Mouse (Mus musculus) embryo, embryonic 11.5 days (tissue): ENCODE data around the gene Unc5b.

Source experiments
- DNase-seq: peaks from one replicate; pipeline ENCODE4 v3.0.0-alpha.2; 2012; ENCODE audit warnings: low read depth, low spot score

The Unc5b gene

DNA sequence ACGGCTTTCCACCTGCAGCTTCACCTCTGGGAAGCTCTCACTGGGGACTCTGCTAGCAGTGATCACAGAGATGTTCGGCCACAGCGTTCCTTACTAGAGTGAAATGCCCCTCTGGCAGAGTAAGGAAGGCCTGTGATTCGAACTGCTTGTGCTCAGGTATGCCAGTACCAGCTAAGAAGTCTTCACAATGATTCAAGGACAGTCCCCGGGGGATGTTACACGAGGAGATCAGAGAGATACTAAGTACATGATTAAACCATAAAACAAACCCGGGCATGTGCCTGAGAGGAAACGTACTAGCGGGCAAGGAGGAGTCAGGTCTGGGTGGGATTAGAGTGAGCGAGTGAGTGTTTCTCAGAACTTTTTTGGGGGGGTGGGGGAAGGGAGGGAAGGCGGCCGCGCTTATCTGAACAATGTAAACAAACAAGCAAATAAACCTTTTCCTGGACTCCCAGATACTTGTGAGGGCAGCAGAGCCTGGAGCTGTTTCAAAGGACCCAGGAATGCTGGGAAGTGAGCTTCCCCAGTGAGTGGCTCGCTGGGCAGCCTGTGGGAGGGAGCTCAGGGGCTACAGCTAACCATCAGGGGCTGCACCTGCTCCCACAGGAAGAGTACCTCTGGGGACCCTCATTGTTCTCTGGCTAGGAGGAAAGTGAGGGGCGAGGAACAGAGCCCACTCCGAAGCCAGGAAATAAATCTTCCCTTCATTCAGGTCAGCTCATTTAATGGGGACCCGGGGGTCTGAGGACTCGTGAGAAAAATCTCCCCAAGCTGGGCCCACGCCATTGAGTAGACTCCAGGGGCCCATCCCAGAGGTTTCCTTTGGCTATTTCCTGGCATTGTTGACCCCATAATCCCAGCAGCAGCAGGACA is 30.9 kb downstream of the Unc5b start:
- DNase-seq: no peak

DNA sequence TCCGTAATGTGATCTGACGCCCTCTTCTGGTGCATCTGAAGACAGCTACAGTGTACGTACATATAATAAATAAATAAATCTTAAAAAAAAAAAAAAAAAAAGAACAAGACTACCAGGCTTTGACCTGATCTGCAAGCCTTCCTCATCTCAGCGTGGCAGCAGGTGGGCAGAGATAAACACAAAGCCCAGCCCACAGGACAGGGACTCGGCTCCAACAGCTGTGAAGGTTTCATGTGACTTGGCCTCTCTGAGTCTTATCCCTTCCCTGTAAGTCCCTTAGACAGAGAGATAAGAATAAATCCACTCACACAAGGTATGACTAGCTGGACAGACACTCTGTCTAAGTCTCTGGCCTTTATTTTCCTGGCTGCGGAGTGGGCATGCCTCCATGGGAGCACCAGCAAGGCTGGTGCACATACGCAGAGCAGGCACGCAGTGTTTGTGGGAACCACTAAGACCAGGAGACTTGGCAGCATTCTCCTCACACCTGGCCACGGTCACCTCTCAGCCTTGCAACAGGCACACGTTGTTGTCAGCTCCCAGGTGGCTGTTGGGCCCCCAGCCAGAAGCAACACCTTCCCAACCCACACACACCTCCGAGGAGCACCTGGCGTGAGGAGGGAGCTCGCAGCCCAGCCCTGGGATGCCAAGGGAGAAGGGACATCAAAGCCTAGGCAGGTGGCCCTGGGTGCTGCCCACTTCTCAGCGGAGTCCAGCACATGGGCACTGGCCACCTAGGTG is 33.5 kb downstream of the Unc5b start:
- DNase-seq: no peak

DNA sequence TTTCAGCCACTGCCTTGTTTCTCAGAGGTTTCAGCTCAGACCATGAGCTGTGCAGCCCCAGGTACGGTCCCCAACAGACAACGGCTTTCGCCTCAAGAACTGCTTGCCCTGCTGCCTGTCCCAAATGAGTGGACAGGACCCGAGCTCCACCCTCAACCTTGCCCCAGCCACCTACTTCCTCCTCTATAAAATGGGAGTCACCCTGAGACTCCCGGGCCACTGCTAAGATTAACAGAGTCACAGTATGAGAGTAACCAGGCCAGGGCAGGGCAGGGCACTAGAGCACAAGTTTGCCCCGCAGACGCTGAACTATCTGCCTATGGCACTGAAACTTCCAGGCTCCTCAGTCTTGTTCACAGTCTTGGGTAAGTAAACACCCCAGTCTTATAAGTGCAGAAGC is 34.9 kb downstream of the Unc5b start:
- no peak for DNase-seq

DNA sequence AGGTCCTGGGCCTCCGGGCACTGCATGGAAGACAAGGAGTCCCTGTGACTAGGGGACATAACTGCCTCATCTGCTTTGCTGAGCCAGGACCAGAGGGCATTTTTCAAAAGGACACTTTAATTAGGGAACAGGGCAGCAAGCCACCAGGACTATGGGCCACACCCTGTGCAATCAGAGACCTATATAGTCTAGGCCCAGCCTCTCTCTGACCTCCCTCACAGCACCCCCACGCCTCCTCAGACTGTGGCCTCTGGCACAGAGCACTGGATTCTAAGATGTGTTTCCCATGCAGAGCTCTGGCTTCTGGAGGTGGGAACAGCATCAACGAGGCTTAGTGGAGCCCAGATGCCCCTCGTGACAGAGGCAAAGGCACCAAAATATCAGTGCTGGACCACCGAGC is 35.4 kb downstream of the Unc5b start:
- no peak for DNase-seq

DNA sequence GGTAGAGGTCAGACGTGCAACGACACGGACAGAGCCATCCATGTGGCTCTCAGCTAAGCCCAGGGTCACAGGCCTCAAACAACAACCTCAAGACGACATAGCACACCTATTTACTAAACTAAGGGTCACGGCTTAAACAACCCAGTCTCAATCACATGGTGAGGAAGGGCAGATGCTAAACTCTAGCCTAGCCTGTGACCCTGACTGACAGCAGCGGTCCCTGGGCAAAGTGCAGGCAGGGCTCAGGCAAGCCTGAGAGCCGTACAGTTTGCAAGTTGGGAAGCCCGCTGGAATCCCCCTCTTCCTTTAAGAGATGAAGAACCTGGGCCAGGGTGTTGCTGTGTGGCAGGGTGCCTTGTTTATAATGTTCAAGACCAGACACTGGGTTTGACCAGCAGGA is 36.6 kb downstream of the Unc5b start:
- no peak for DNase-seq

DNA sequence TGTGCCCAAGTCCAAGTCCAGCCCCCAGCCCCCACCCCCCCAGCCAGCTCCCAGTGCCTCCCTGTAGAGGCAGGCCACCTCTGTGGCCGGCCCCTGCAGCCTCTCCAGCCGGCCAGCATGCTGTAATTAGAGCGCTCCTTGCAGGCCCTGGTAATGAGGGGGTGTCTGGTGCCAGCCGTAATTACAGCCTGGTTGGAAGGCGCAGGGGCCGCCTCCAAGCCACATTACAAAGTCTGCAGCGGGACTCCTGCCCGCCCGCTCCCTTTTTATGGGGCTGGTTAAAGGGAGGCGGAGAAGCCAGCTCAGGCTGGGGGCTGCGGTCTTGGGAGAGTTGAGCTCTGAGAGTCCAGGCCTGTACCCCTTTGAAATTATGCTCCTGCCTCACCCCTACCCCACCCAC is 37.0 kb downstream of the Unc5b start:
- no peak for DNase-seq

DNA sequence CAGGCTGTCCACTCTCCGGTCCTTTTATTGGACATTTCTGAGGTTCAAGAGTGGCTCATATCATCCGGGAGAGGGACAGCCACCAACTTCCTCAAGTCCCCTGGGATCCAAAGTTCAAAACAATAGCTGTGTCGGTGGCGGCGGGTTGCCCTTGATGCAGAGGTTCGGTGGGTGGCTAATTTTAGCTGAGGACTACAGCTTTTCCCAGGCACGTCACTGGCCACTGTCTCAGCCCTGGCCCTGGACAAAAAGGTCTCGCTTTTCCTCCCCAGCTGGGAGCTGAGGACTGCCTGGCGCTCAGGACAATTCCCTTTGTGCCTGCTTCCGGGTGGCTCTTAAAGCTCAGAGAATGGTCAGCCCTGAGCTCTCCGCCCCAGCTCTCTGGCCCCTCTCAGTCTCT is 38.5 kb downstream of the Unc5b start:
- no peak for DNase-seq

DNA sequence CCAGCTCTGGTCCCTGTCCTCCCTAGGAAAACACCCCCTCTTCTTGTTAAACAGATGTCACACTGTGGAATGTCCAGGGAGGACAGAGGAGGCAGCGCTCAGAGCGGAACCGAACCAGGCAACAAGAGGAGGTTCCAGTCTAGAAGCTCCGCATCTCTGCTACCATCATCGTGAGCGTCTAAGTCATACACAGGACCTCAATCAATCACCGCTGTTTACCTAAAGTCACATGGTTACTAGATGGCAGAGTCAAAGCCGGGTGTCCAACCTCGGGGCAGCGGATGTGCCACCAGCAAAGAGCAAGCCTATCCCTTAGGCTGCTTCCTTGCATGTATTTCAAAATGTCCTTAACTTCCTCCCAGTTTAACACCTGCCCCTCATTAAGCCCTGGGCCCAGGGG is 39.0 kb downstream of the Unc5b start:
- no peak for DNase-seq

DNA sequence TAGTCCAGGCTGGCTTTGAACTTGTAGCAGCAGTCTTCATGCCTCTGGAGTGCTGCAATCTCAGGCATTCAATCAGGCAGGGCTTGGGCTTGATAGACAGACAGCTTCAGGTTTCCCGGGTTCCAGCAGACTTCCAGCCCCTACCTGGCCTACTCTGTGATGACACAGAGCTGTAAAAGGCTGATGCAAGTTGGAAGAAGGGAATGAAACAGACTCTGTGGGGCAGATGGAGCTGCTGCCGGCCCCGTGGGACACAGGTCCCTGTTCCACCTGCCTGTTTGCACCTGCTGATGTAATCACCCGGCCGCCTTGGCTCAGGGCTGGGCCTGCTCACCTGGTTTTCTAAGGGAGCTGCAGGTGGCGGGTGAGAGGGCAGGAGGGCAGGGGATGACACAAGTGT is 40.5 kb downstream of the Unc5b start:
- DNase-seq: no peak

DNA sequence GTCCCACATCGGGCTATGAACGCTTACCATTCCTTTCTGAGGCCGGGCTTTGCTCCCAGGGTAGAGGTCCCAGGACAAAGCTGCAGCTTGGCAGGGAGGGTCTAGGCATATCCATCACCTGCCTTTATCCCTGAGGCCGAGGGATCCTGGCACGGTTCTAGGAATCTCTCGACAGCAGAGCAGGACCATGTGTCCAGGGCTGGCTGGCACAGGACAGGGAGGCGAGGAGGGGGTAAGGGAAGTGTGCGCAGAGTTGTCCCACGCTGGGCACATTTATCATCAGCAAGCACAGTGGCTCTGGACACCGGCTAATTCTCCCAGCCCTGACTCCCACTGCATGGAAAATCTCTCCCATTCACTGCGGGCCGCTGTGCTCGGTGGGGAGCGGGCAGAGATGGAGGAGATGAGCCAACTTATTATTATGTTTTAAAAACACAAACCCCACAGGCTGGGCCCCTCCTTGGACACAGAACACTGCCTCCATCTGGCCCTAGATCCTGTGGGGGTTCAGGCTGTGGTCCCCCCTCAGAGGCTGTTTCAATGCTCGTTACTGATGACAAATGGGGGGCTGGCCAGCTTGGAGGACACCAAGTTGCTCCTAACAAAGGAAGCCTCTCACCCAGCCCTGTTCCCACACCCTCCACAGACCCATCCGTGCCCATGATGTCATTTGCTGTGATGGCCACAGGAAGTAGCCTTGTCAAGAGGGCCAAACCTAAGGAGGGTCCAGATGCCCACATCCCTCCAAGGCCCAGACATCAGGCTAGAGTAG is 43.9 kb downstream of the Unc5b start:
- DNase-seq: no peak

DNA sequence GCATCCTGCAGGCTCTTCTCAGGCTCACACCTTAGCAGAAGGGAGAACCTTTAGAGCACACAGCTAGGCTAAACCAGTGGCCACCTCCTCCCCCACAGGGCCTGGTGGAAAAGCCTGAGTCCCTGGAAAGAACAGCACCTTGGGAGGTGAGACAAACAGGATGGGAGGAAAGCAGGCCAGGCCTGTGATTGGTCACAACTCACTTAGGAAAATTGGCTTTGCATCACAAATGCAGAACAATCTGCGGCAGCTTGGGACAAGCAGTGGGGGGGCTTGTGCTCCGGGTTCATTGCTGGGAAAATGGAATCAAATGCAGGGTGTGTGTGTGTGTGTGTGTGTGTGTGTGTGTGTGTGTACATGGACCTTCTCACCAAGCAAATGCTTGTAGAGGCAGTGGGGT is 47.8 kb downstream of the Unc5b start:
- no peak for DNase-seq

DNA sequence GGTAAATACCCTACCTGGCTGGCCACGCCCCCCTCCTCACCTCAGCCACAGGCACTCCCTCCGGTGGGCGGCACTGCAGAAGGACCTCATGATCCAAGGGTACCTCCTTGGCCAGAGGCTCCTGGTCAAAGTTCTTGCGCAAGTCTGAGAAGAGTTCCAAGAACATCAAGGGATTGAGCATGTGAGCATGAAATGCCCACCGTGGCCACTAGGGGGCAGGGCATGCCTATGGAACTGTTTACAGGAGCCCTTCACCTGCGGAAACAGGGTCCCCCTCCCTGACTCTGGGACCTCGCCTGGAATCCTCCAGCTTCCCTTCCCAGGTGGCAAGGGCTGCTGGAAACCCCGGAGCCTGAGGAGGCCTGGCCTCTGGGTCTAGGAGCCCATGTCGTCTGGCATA is 51.8 kb downstream of the Unc5b start:
- DNase-seq: peak; percentile 63

DNA sequence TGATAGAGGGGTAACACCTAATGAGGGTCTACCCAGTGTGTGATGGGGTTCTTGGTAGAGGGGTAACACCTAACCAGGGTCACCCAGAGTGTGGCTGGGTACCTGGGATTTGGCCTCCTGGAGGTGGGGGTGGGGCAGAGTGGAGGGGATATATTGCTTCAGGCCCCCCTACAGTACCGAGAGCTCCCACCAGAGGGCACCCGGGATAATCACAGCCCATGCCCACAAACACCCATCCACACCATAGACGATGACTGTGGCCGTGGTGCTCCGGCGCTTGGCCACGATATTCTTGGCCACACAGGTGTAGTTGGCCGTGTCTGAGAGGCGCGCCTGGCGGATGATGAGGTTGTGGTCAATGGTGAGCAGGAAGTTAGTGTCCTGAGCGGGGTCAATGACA is 52.8 kb downstream of the Unc5b start:
- no peak for DNase-seq

DNA sequence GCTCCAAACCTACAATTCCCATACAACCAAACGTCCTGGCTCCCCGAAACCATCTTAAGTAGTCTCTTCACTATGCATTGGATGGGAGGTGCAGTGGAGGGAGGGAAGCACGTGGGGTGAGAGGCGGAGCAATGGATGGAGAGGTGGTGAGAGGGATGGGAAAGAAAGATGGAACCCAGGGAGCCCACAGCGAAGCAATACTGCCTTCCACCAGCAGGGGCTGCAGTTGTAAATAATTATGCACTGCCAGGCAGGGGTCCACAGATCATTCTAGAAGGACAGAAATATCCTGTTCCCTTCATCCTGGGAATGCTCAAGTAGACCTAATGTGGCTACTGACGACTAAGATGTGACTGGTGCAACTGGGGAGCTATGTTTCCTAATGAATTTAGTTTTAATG is 55.9 kb downstream of the Unc5b start:
- no peak for DNase-seq

DNA sequence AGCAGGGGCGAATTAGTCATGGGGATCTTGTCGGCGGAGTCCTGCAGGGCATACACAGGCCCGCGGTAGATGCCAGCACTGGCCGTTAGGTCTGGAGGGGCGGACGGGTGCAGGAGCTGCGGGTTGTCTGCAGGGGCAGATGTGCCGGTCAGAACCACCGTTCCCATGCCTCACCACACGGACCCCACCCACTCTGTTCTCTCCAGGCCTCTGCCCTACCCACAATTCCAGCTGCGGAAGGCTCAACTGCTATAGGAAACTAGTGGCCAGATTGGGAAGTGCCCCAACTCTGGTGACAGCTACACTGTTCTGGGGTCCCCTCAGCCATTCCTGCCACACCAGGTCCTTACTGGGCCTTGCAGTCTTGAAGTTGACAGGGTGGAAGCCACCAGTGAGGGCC is 56.8 kb downstream of the Unc5b start:
- DNase-seq: no peak

DNA sequence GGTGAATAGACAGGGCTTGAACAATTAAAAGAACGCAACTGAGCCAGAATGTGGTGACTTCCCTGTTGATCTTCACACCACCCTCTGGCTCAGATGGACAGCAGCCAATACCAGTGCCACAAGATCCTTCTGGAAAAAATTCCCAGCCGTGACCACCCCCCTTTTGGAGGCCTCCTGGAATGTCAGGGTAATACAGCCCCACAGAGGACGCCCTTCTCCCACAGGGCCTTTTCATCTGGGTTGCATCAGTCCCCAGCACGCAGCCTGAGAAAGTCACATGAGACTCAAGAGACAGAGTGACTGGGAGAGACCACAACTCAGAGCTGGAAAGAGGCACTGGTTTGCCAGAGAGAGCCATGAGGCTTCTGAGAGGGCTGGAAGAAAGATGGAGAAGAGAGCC is 60.5 kb downstream of the Unc5b start:
- DNase-seq: no peak

DNA sequence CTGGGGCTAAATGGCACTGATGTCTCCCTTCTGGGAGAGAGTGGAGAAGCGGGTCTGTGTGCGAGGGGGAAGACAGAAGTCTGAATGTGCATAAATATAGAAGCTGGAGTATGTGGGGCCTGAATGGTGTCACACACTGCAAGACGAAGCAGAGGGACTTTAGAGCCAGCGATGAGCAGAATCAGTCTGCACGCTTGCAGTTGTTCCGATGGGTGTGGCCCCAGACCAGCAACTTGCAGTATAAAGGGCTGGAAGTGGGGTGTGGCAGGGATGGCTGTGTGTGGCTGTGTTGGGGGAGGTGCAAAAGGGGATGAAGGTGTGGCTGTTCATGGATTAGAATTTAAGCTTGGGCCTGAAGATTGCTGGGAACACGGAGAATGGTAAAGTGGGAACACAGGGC is 62.8 kb downstream of the Unc5b start:
- DNase-seq: no peak

DNA sequence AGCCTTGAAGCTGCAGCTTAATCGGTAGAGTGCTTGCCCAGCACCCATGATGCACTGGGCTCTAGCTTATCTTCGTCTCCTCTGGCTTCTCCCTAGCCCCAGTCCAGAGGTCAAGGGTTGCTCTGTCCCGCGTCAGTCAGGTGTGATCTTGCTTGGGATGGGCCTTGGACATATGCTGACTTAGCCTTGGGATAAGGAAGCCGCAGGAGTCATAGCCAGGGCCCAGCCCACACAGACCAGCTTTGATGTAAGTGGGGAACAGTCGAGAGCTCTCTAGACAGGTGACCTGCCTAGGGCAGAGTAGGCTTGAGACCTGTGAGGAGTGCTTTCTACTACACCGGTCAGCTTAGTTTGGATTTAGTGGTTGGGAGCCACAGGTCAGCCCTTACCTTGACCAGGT is 64.0 kb downstream of the Unc5b start:
- DNase-seq: no peak

DNA sequence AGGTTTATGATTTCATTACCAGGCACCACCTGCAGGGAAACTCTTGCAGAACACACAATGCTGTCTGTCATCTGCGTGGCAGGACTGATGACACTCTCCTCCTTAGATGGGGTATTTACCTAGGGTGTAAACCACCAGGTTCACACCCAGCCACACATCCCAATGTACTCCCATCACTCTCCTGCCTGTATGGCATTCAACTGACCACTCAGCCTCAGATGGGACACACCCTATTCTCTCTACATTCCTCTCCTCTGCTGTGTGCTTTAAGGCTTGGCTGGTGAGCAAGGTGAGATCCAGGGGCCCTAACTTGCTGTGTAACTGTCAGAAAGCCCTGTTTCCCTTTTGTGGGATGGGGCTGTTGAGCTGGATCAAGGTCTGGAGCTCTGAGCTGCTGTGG is 69.3 kb downstream of the Unc5b start:
- DNase-seq: no peak

DNA sequence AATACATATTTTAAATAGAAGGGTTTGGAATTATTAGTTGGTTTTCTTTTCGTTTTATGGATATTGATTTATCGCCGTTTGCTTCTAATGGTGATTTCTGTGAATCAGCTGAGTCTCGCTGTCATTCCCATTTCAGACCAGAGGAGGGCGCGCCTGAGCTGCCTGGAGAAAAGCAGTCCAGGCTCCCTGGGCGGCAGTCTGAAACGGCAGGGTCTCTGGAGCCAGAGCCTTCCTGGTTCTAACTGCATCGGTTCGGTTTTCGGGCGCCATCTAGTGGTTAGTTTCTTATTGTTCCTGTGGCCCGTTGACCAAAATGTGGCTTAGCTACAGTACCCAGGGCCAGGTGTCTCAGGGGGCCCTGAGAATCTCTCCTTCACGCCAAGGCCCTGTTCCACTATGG is 71.0 kb downstream of the Unc5b start:
- DNase-seq: peak; percentile 87

DNA sequence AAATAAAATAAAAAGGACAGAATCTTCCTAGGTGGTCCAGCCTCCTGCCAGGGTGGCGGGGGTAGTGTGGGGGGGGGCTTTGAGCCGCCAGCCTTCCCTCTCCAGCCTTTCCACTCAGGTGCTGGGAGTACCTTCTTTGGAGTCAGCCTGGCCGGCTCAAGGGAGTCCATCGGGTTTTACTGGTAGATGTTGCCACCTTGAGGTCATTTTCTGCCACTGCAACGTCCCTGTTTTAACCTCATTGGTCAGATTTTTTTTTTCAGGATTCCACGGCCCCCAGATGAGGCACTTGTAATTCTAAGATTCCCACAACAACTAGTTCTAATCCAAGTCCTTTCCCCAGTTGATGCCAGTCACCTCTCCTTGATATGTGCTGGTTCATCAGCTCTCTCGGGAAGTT is 74.4 kb downstream of the Unc5b start:
- peak; percentile 38 for DNase-seq

DNA sequence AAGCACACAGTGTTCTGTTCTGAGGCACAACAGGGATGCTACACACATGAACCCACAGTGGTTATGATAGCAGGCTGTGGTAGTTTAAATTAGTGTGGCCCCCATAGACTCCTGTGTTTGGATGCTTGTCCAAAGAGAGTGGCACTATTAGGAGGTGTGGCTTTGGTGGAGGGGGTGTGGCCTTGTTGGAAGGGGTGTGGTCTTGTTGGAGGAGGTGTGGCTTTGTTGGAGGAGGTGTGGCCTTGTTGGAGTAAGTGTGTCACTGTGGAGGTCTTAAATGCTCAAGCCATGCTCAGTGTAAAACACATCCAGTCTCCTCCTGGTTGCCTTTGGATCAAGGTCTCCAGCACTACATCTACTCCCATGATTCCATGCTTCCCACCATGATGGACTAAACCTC is 75.2 kb downstream of the Unc5b start:
- no peak for DNase-seq

DNA sequence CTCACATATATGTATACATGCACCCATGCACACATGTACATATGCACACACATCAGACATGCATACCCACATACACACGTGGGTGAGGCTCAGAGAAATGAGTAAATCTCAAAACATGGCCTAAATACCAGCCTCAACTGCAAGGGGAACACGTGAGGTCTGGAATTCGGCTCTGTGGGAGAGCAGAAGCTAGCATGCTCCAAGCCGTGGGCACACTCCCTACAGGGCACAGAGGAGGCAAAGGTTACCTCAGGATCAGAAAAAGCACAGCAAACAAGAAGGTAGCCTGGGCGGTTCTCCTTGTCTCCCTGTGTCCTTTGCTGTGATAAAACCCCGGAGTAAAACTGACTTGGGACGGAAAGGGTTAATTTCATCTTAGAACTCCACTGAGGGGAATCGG is 77.4 kb downstream of the Unc5b start:
- no peak for DNase-seq
